Mouse (Mus musculus) spleen, adult 2 months (tissue): Measurements from ENCODE around the gene Rrp36.

ENCODE experiments used
- CTCF ChIP-seq: fragments of 200-500 bp; IDR thresholded peaks from 2 replicates; pipeline ENCODE4 v1.5.1; 2011; ENCODE audit warnings: mild to moderate bottlenecking, inconsistent platforms; ENCODE audit not compliant: insufficient read depth, insufficient read length, insufficient replicate concordance; ENCODE audit errors: extremely low read depth
- POLR2A ChIP-seq: fragments of 200-500 bp; IDR thresholded peaks from 2 replicates; pipeline ENCODE4 v1.6.1; 2011; ENCODE audit warnings: low read depth, low read length, inconsistent platforms

DNA sequence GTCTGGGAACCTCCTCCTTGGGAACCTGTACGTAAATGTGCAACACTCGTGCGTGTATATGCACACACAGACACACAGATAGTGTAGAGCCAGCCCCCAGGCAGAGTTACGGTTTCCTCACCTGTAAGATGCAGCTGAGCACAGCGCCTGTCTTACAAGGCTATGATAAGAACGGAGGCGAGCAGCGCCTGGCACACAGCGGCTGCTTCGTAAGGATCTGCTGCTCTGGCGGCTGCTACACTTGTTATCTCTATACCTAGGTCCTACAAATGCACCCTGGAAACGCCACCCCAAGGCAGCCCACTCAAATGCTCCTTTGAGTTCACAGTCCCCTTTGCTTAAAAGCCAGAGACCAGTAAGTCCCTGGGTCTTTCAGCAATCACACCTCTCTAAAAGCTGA is 16.5 kb upstream of the Rrp36 start:
- no peak for TF ChIP-seq CTCF
- TF ChIP-seq POLR2A, result no peak
